Mouse (Mus musculus): ENCODE results near the gene Btaf1. TPM values are rescaled to one million over a fixed set of nuclear protein-coding genes. Genes with fewer than 3 reads are reported as not detected.
A peak's percentile ranks its signal among the peaks of the same experiment; 100 is the strongest.

Gene Btaf1
- total and polyA plus RNA-seq, 3 experiments: 31.9 to 43.2 (median 38.3) TPM

DNA sequence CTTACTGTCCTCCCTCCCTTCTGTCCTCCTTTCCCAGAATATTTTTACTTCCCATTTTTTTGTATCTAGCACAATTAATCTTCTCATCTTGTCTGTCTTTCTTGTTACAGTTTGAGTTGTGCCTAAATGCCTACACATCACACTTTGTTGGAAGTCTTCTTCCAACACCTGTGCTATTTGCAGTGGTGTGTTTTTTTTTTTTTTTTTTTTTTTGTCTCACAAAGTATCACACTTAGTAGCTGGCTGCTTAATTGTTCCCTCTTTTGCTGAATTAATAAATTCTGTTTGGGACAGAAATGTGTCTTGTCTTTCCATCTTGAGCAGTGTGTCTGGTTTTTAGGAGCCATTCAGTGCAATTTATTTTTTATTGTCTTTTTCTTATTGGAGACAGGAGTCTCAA is 3.9 kb downstream of the Btaf1 start:
- Histone ChIP-seq H3K27me3 (replicated peaks) (no peaks in the 10 kb centered on the region), H3K9ac (ENCODE audit: insufficient read depth, low read depth) (no peak overlapping the region; the same call in 1 of the 2 replicates), H3K4me2 (ENCODE audit: insufficient read depth, low read depth, poor library complexity, severe bottlenecking) (no peak overlapping the region; the same call in 1 of the 2 replicates), H3K4me3 (replicated peaks in 1 of 3; ENCODE audit: low read depth in 2 of 3, low read length in 2 of 3, poor library complexity in 1 of 3) (no peak overlapping the region), H3K79me2 (replicated peaks; ENCODE audit: control insufficient read depth, extremely low read depth, insufficient read depth, poor library complexity, severe bottlenecking) (peaks cover 77% of the 10 kb centered on the region), H3K9me3 (replicated peaks; ENCODE audit: low read length) (no peaks in the 10 kb centered on the region), H3K27ac (ENCODE audit: insufficient read depth, low read depth) (no peak overlapping the region), H3K36me3 (replicated peaks in 1 of 2; ENCODE audit: control insufficient read depth in 1 of 2, insufficient read depth in 1 of 2, low read length in 1 of 2) (peaks cover 0 to 9% of the 10 kb centered on the region in 2 experiments), H3K4me1 (ENCODE audit: control insufficient read depth in 1 of 2, insufficient read depth in 2 of 2) (peaks cover 3 to 30% of the 10 kb centered on the region in 2 experiments; a peak in 3 of 4 replicates)
- dilution Hi-C loops (cut with MboI; ENCODE audit: extremely low pct_ligation_motif_present, extremely low pct_unique_long_range_greater_than_20kb, low sequenced_read_pairs): no loop called here
- TF ChIP-seq CTCF (conservative IDR thresholded peaks at IDR 0.05 in 1 of 2, IDR thresholded peaks at IDR 0.05 in 1 of 2; ENCODE audit: low read depth in 2 of 2, low read length in 2 of 2) (no peak), E2F4 (IDR thresholded peaks at IDR 0.05; ENCODE audit: insufficient replicate concordance, low read depth, low read length) (no peak), GABPA (IDR thresholded peaks at IDR 0.05; ENCODE audit: insufficient replicate concordance, low read depth, low read length) (no peak), ZC3H11A (IDR thresholded peaks at IDR 0.05; ENCODE audit: low read depth, low read length) (no peak), RCOR1 (conservative IDR thresholded peaks at IDR 0.05; ENCODE audit: low read depth, low read length) (no peak), ZNF384 (IDR thresholded peaks at IDR 0.05; ENCODE audit: low read depth, low read length) (peak; percentile 70; the same call in 1 of the 2 replicates), NRF1 (IDR thresholded peaks at IDR 0.05; ENCODE audit: low read depth, low read length) (no peak), BHLHE40 (IDR thresholded peaks at IDR 0.05; ENCODE audit: low read depth, low read length) (no peak), EP300 (IDR thresholded peaks at IDR 0.05; ENCODE audit: low read length) (no peak)
- DNase-seq (ENCODE audit: extremely low read depth): no peak
- in situ Hi-C loops (cut with MboI; ENCODE audit: low pct_ligation_motif_present, low pct_unique_long_range_greater_than_20kb, low sequenced_read_pairs): no loop called here

DNA sequence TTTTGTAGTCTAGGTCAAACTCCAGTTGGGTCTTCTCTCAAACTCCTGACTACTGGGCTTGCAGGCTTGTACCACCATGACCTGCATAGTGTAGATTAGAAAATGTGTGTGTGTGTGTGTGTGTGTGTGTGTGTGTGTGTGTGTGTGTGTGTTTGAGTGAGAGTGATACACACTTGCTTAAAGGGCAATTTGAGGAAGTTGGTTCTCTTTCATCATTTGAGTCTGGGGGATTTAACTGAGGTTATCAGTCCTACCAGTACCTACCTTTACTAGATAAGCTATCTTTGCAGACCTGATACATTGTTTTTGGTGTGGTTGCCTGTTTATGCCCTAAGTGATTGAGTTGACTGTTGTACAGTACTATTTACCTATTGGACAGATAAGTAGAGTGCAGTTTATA is 6.2 kb downstream of the Btaf1 start:
- Histone ChIP-seq H3K9me3 (replicated peaks; ENCODE audit: low read length) (no peaks in the 10 kb centered on the region), H3K27ac (ENCODE audit: insufficient read depth, low read depth) (no peak overlapping the region), H3K4me3 (replicated peaks in 1 of 3; ENCODE audit: low read depth in 2 of 3, low read length in 2 of 3, poor library complexity in 1 of 3) (no peak overlapping the region), H3K27me3 (replicated peaks) (no peaks in the 10 kb centered on the region), H3K4me2 (ENCODE audit: insufficient read depth, low read depth, poor library complexity, severe bottlenecking) (peak overlapping the region; percentile 29; the same call in 1 of the 2 replicates), H3K4me1 (ENCODE audit: control insufficient read depth in 1 of 2, insufficient read depth in 2 of 2) (peaks cover 3 to 26% of the 10 kb centered on the region in 2 experiments; a peak in 3 of 4 replicates), H3K79me2 (replicated peaks; ENCODE audit: control insufficient read depth, extremely low read depth, insufficient read depth, poor library complexity, severe bottlenecking) (peaks cover 87% of the 10 kb centered on the region), H3K9ac (ENCODE audit: insufficient read depth, low read depth) (no peak overlapping the region), H3K36me3 (replicated peaks in 1 of 2; ENCODE audit: control insufficient read depth in 1 of 2, insufficient read depth in 1 of 2, low read length in 1 of 2) (peaks cover 3 to 23% of the 10 kb centered on the region in 2 experiments)
- in situ Hi-C loops (cut with MboI; ENCODE audit: low pct_ligation_motif_present, low pct_unique_long_range_greater_than_20kb, low sequenced_read_pairs) (no loop called here), dilution Hi-C loops (cut with MboI; ENCODE audit: extremely low pct_ligation_motif_present, extremely low pct_unique_long_range_greater_than_20kb, low sequenced_read_pairs) (no loop called here)
- TF ChIP-seq SIN3A (IDR thresholded peaks at IDR 0.05; ENCODE audit: low read length) (no peak), PAX5 (IDR thresholded peaks at IDR 0.05; ENCODE audit: low read length) (no peak), USF1 (IDR thresholded peaks at IDR 0.05; ENCODE audit: low read depth, low read length) (no peak), MXI1 (IDR thresholded peaks at IDR 0.05; ENCODE audit: low read depth, low read length) (no peak), MAZ (IDR thresholded peaks at IDR 0.05; ENCODE audit: low read depth, low read length) (no peak), CTCF (conservative IDR thresholded peaks at IDR 0.05 in 1 of 2, IDR thresholded peaks at IDR 0.05 in 1 of 2; ENCODE audit: low read depth in 2 of 2, low read length in 2 of 2) (no peak), ZC3H11A (IDR thresholded peaks at IDR 0.05; ENCODE audit: low read depth, low read length) (no peak), NRF1 (IDR thresholded peaks at IDR 0.05; ENCODE audit: low read depth, low read length) (no peak), BHLHE40 (IDR thresholded peaks at IDR 0.05; ENCODE audit: low read depth, low read length) (no peak), MAX (IDR thresholded peaks at IDR 0.05; ENCODE audit: low read length) (no peak), MEF2A (IDR thresholded peaks at IDR 0.05; ENCODE audit: borderline replicate concordance, low read depth, low read length) (no peak), EP300 (IDR thresholded peaks at IDR 0.05; ENCODE audit: low read length) (no peak), HCFC1 (IDR thresholded peaks at IDR 0.05; ENCODE audit: low read depth, low read length) (no peak), POLR2AphosphoS2 (IDR thresholded peaks at IDR 0.05; ENCODE audit: low read depth, low read length) (no peak), JUN (IDR thresholded peaks at IDR 0.05; ENCODE audit: insufficient read depth, low read depth, low read length) (no peak), IRF4 (IDR thresholded peaks at IDR 0.05; ENCODE audit: low read depth, low read length) (no peak), RCOR1 (conservative IDR thresholded peaks at IDR 0.05; ENCODE audit: low read depth, low read length) (no peak), TBP (conservative IDR thresholded peaks at IDR 0.05; ENCODE audit: low read depth, low read length) (no peak)
- no peak for DNase-seq (ENCODE audit: extremely low read depth)
